Comparison of ENCODE assay signal across 8 mouse cellular contexts in genomic region chr2:180755896-180756295, GRCm38 (mm10). TPM values are rescaled to one million over a fixed set of nuclear protein-coding genes. Genes with fewer than 3 reads are reported as not detected.
DNase-seq lines count a peak whose midpoint lies in the region; ATAC-seq lines count a peak whose summit lies in the region.

No protein-coding gene starts in this region.

- no peak overlapping the region for H3K27ac ChIP-seq in hindbrain, embryonic 11.5 days (ENCODE audit: low read depth, low read length)
- H3K27ac ChIP-seq in hindbrain, embryonic 13.5 days: no peak overlapping the region

- no peak overlapping the region for H3K9ac ChIP-seq in hindbrain, embryonic 11.5 days (ENCODE audit: low read depth, low read length)
- no peak overlapping the region for H3K9ac ChIP-seq in hindbrain, embryonic 13.5 days

- no peaks in the 10 kb centered on the region for H3K4me1 ChIP-seq in hindbrain, embryonic 11.5 days (replicated peaks; ENCODE audit: control insufficient read depth, insufficient read depth, low read length)
- H3K4me1 ChIP-seq in hindbrain, embryonic 13.5 days (replicated peaks): peaks cover 46% of the 10 kb centered on the region

- intact Hi-C loops in gastrocnemius, postnatal 14 days (cut with DNase I; ENCODE audit: low total_unique reads): no loop called here

- H3K27me3 ChIP-seq in hindbrain, embryonic 11.5 days (ENCODE audit: control insufficient read depth, insufficient read depth, low read length): no peaks in the 10 kb centered on the region; the same call in 1 of the 2 replicates
- peaks cover 27% of the 10 kb centered on the region for H3K27me3 ChIP-seq in hindbrain, embryonic 13.5 days

- DNase-seq in hindbrain, embryonic 11.5 days (ENCODE audit: low spot score): peak; percentile 71
- peak; percentile 77 for DNase-seq in NIH3T3 (ENCODE audit: low read depth)
- peak; percentile 44 for DNase-seq in gastrocnemius, postnatal 14 days
- DNase-seq in lung, postnatal 14 days: peak; percentile 62
- no peak for DNase-seq in cerebellum, postnatal 14 days
- DNase-seq in right cerebral cortex, postnatal 36 days (ENCODE audit: low spot score in 2 of 2): no peak
- no peak for DNase-seq in cerebellum, postnatal 36 days

- no peaks in the 10 kb centered on the region for H3K36me3 ChIP-seq in hindbrain, embryonic 11.5 days (ENCODE audit: control insufficient read depth, insufficient read depth, low read length)
- H3K36me3 ChIP-seq in hindbrain, embryonic 13.5 days: no peaks in the 10 kb centered on the region

- no peak for ATAC-seq in hindbrain, embryonic 11.5 days (ENCODE audit: low FRiP score)
- no peak for ATAC-seq in hindbrain, embryonic 13.5 days (ENCODE audit: low FRiP score)

- no peak overlapping the region for H3K4me3 ChIP-seq in hindbrain, embryonic 11.5 days (ENCODE audit: low read depth, low read length)
- no peak overlapping the region for H3K4me3 ChIP-seq in hindbrain, embryonic 13.5 days

- H3K4me2 ChIP-seq in hindbrain, embryonic 11.5 days (replicated peaks; ENCODE audit: low read depth, low read length): no peak overlapping the region
- no peak overlapping the region for H3K4me2 ChIP-seq in hindbrain, embryonic 13.5 days

- no peaks in the 10 kb centered on the region for H3K9me3 ChIP-seq in hindbrain, embryonic 11.5 days (ENCODE audit: control insufficient read depth, low read length)
- no peaks in the 10 kb centered on the region for H3K9me3 ChIP-seq in hindbrain, embryonic 13.5 days

- 5% methylated on average over 8 of the region's 8 CpGs for WGBS in hindbrain, embryonic 11.5 days
- 6% methylated on average over 8 of the region's 8 CpGs for WGBS in hindbrain, embryonic 13.5 days

RNA-seq across cellular contexts. Expression of gene Bhlhe23, which starts 20.8 kb away (rescaled TPM):
- 3.0 and 3.7 TPM in 2 replicates for polyA plus RNA-seq in hindbrain, embryonic 11.5 days (2014; fragmentation: Nextera tagmentation; extraction: Ambion mirVana)
- 1.2 and 2.5 TPM in 2 replicates for polyA plus RNA-seq in hindbrain, embryonic 13.5 days (2015; fragmentation: Nextera tagmentation; extraction: Ambion mirVana)
- total RNA-seq in gastrocnemius, postnatal 14 days (2021): not detected

RNA-seq across cellular contexts. Expression of gene Slc17a9, which starts 30.8 kb away (rescaled TPM):
- 0.14 and 0.45 TPM in 2 replicates for polyA plus RNA-seq in hindbrain, embryonic 11.5 days (2014; fragmentation: Nextera tagmentation; extraction: Ambion mirVana)
- 0.19 and 0.83 TPM in 2 replicates for polyA plus RNA-seq in hindbrain, embryonic 13.5 days (2015; fragmentation: Nextera tagmentation; extraction: Ambion mirVana)
- under 1 TPM; 0.39 to 0.51 TPM for total RNA-seq in gastrocnemius, postnatal 14 days (2021)

RNA-seq across cellular contexts. Expression of gene Gid8, which starts 46.0 kb away (rescaled TPM):
- 59.6 and 70.0 TPM in 2 replicates for polyA plus RNA-seq in hindbrain, embryonic 11.5 days (2014; fragmentation: Nextera tagmentation; extraction: Ambion mirVana)
- polyA plus RNA-seq in hindbrain, embryonic 13.5 days (2015; fragmentation: Nextera tagmentation; extraction: Ambion mirVana): 56.6 and 58.7 TPM in 2 replicates
- 10 to 100 TPM; 38.5 to 40.5 TPM for total RNA-seq in gastrocnemius, postnatal 14 days (2021)

RNA-seq across cellular contexts. Expression of gene Dido1, which starts 46.1 kb away (rescaled TPM):
- 29.5 and 39.7 TPM in 2 replicates for polyA plus RNA-seq in hindbrain, embryonic 11.5 days (2014; fragmentation: Nextera tagmentation; extraction: Ambion mirVana)
- polyA plus RNA-seq in hindbrain, embryonic 13.5 days (2015; fragmentation: Nextera tagmentation; extraction: Ambion mirVana): 27.6 and 29.7 TPM in 2 replicates
- 10 to 100 TPM; 18.9 to 19.7 TPM for total RNA-seq in gastrocnemius, postnatal 14 days (2021)

Comparison
In these comparisons a context has a peak if more than half of its experiments do, and no peak if none do; other contexts are left out.
1. DNase-seq: peak in hindbrain, embryonic 11.5 days (single experiment), NIH3T3 (single experiment), gastrocnemius, postnatal 14 days (single experiment) and lung, postnatal 14 days (single experiment); none in cerebellum, postnatal 14 days (0 of 2), right cerebral cortex, postnatal 36 days (0 of 2) and cerebellum, postnatal 36 days (0 of 2).